Mouse (Mus musculus): Measurements from ENCODE around the gene Tspan18.

DNA sequence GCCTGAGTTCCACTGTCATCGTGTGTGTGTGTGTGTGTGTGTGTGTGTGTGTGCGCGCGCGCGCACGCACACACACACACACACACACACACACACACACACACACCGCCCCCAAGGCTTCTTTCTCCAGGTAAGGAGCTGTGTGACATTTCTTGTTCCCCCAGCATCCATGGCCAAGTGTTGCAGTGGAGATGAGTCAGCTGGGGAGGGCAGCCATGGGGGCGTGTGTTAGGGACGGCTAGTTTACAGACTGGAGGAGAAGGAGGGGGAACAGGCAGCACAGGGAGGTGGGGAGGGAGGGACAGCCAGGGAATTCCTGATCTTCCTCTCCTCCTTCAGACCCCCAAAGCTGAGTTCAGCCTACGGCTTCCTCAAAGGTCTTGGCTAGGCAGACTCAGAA lies 151.4 kb downstream of the Tspan18 start:
- TF ChIP-seq CTCF (IDR thresholded peaks at IDR 0.05; ENCODE audit: low read depth): no peak
- no peak for TF ChIP-seq EP300 (IDR thresholded peaks at IDR 0.05; ENCODE audit: low read depth)

Data from liver, embryonic 14.5 days (tissue).